Mouse (Mus musculus): ENCODE data around the gene Zbtb12. TPM values are rescaled to one million over a fixed set of nuclear protein-coding genes. Genes with fewer than 3 reads are reported as not detected.

Gene Zbtb12
- polyA plus RNA-seq (2021; fragmentation: Nextera tagmentation): 0.17 and 0.25 TPM in 2 replicates
- long read RNA-seq, experiment 1: 0 reads
- long read RNA-seq, experiment 2: 0 reads

GRCm38 (mm10) chr17:34879336-34879879 is at the start of gene Zbtb12:
Zbtb12 (plus strand) TSS chr17:34879483.

GRCm38 (mm10) chr17:34836856-34837221 is 42.4 kb upstream of the Zbtb12 start, which contains the start of the genes Stk19 and Dxo:
Stk19 (minus strand) TSS chr17:34836945.
Dxo (plus strand) TSS chr17:34837019.

DNA sequence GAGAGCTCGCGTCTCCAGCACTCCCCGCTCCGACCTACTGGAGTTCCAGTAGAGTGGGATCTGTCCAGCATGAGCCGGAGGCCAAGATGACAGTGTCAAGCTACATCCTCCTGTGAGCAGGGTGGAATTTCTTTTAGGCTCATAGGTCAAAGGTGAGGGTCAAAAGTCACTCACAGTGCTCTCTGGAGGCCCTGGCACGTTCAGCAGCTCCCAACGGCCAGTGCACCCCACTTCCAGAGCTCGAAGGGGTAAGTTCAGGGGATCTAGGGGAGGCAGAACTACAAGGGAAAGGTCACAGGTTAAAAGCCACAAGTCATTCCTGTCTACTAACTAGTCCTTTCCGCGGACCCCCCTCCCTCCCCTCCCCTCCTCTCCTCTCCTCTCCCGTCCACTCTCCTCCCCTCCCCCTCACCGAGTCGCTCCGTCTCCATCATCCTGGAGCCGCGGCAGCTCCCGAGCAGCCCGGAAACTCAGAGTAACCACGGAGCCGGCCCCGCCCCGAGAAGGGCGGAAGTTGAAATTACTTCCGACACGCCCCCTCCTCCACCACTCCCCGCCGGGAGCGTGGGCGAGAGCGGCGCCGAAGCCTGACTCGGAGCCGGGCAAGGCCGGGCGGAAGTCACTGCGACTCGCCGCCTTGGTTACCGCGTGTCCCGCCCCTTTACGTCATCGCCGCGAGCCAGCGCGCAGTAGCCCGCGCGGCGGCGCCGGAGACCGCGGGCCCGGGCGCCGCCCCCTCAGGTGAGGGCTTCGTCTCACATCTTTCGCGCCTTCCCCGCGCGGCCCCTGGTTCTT is 29.4 kb upstream of the Zbtb12 start, which contains the start of the genes Skiv2l and Nelfe:
TSS of gene Skiv2l (minus strand) at position 489 of the 795 bp plus-strand sequence.
TSS of gene Nelfe (plus strand) at position 670 of the 795 bp plus-strand sequence.

GRCm38 (mm10) chr17:34862416-34863081 is 16.7 kb upstream of the Zbtb12 start, which contains the start of gene Cfb:
Cfb (minus strand) TSS chr17:34862518.

GRCm38 (mm10) chr17:34881683-34882310 is 2.5 kb downstream of the Zbtb12 start, which contains the start of gene Gm20547:
Gm20547 (minus strand) TSS chr17:34882042.

DNA sequence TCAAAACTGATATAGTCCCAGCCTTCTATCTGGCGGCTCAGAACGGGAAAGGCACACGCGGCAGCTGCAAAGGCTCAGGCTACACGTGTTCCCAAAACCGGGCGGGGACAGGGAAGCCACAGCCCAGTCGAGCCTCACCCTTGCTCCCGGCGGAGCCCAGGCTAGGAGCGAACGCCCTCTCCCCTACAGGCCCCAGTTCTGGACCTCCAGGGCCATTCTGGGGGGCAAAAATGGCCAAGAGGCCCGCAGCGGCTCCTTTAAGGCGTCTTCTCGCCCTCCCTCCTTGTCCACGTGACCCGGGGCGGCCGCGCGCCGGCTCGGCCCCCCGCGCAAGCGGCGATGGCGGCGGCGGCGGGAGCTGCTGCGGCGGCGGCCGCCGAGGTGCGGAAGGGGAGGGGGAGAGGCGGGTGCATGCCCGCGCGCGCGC is 18.9 kb downstream of the Zbtb12 start, which contains the start of the genes C2 and Ehmt2:
TSS of gene C2 (minus strand) at position 106 of the 427 bp plus-strand sequence.
TSS of gene Ehmt2 (plus strand) at position 310 of the 427 bp plus-strand sequence.

DNA sequence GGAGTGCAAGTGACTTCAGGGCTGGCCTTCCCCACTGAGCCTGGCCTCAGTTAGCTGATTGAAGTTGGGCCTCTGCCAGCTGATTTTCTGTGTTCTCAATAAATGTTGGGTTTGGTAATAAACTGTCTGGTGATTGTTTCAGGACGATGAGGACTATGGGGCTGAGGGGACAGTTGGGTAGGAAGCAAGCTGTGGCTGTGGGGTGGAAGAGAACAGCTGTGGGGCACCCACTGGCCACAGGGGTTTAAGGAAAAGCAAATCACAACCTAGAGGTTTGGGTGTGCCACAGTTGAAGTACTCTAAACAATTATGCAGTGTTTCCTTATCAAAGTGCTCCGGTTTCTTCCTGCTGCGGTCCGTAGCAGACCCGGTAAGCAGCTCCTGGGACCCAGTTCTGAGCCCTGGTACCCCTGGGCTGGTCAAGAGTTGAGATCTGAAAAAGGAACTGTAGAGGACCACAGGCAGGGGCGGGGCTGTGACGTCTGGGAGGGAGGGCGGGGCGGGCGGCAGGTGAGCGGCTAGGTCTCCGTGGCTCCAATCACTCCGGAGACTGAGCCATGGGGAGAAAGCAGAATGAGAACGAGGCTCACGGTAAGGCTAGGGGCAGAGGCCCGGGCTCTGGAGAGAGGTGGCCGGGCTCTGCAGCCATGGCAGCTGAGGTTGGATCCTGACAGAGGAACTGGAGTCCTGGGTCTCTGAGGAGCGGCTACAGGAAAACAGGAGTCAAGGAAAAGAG is 34.8 kb downstream of the Zbtb12 start, which contains the start of gene Slc44a4:
TSS of gene Slc44a4 (plus strand) at position 537 of the 736 bp plus-strand sequence.

DNA sequence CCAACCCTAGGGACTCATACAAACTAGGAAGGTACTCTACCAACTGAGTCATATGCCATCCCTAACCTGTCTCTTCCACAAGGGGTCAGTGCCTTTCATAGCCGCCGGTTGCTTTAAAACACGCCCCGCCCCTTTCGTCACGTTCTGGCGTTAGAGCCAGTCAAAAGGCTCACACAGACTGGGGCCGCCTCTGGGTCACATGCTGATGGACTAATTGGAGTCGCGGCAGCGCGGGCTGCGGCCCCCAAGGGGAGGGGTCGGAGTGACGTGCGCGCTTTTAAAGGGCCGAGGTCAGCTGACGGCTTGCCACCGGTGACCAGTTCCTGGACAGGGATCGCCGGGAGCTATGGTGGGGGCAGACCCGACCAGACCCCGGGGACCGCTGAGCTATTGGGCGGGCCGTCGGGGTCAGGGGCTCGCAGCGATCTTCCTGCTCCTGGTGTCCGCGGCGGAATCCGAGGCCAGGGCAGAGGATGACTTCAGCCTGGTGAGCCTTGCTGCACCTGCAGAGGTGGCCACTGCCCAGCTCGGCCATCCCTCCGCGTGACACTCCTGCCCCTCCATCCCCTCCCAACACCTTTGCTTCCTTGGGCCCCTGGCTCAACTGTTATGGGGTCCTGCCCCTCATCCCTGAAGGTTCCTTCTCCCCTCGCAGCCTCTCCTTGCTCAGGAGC is 51.9 kb downstream of the Zbtb12 start, which contains the start of gene Neu1:
TSS of gene Neu1 (plus strand) at position 193 of the 674 bp plus-strand sequence.

Other genes starting within 250 kb of the Zbtb12 start
- 12.4 and 24.5 TPM in 2 replicates for gene Prrt1, start 249.9 kb upstream of the Zbtb12 start, polyA plus RNA-seq (2021; fragmentation: Nextera tagmentation)
- 15.4 and 17.0 TPM in 2 replicates for gene Fkbpl, start 234.7 kb upstream of the Zbtb12 start, polyA plus RNA-seq (2021; fragmentation: Nextera tagmentation)
- gene Atf6b, start 232.3 kb upstream of the Zbtb12 start, polyA plus RNA-seq (2021; fragmentation: Nextera tagmentation): 25.6 and 45.1 TPM in 2 replicates
- 0.04 and 0.10 TPM in 2 replicates for gene Tnxb, start 208.9 kb upstream of the Zbtb12 start, polyA plus RNA-seq (2021; fragmentation: Nextera tagmentation)
- gene C4b, start 135.6 kb upstream of the Zbtb12 start, polyA plus RNA-seq (2021; fragmentation: Nextera tagmentation): 3.9 and 8.9 TPM in 2 replicates
- gene Cyp21a1, start 74.9 kb upstream of the Zbtb12 start, polyA plus RNA-seq (2021; fragmentation: Nextera tagmentation): not detected in 2 replicates
- gene Stk19, start 42.5 kb upstream of the Zbtb12 start, polyA plus RNA-seq (2021; fragmentation: Nextera tagmentation): 60.8 and 64.9 TPM in 2 replicates
- 25.6 and 26.2 TPM in 2 replicates for gene Dxo, start 42.5 kb upstream of the Zbtb12 start, polyA plus RNA-seq (2021; fragmentation: Nextera tagmentation)
- 20.2 and 21.7 TPM in 2 replicates for gene Skiv2l, start 29.3 kb upstream of the Zbtb12 start, polyA plus RNA-seq (2021; fragmentation: Nextera tagmentation)
- 34.1 and 37.6 TPM in 2 replicates for gene Nelfe, start 29.1 kb upstream of the Zbtb12 start, polyA plus RNA-seq (2021; fragmentation: Nextera tagmentation)
- gene Cfb, start 17.0 kb upstream of the Zbtb12 start, polyA plus RNA-seq (2021; fragmentation: Nextera tagmentation): 0.39 and 0.50 TPM in 2 replicates
- not detected in 2 replicates for gene Gm20547, start 2.6 kb downstream of the Zbtb12 start, polyA plus RNA-seq (2021; fragmentation: Nextera tagmentation)
- 2.7 and 3.3 TPM in 2 replicates for gene C2, start 18.8 kb downstream of the Zbtb12 start, polyA plus RNA-seq (2021; fragmentation: Nextera tagmentation)
- 20.4 and 20.9 TPM in 2 replicates for gene Ehmt2, start 19.0 kb downstream of the Zbtb12 start, polyA plus RNA-seq (2021; fragmentation: Nextera tagmentation)
- 0.48 TPM in 2 replicates for gene Slc44a4, start 35.0 kb downstream of the Zbtb12 start, polyA plus RNA-seq (2021; fragmentation: Nextera tagmentation)
- 30.2 and 37.0 TPM in 2 replicates for gene Neu1, start 51.8 kb downstream of the Zbtb12 start, polyA plus RNA-seq (2021; fragmentation: Nextera tagmentation)
- gene Hspa1b, start 79.8 kb downstream of the Zbtb12 start, polyA plus RNA-seq (2021; fragmentation: Nextera tagmentation): 0.48 and 1.1 TPM in 2 replicates
- gene Gm20481, start 90.4 kb downstream of the Zbtb12 start, polyA plus RNA-seq (2021; fragmentation: Nextera tagmentation): not detected in 2 replicates
- gene Hspa1a, start 92.7 kb downstream of the Zbtb12 start, polyA plus RNA-seq (2021; fragmentation: Nextera tagmentation): 5.3 and 7.0 TPM in 2 replicates
- 0.90 and 1.5 TPM in 2 replicates for gene Hspa1l, start 93.2 kb downstream of the Zbtb12 start, polyA plus RNA-seq (2021; fragmentation: Nextera tagmentation)
- gene Lsm2, start 102.4 kb downstream of the Zbtb12 start, polyA plus RNA-seq (2021; fragmentation: Nextera tagmentation): 33.6 and 33.9 TPM in 2 replicates
- gene Vars, start 121.5 kb downstream of the Zbtb12 start, polyA plus RNA-seq (2021; fragmentation: Nextera tagmentation): 15.7 and 17.2 TPM in 2 replicates
- gene Vwa7, start 137.1 kb downstream of the Zbtb12 start, polyA plus RNA-seq (2021; fragmentation: Nextera tagmentation): 0.13 and 0.25 TPM in 2 replicates
- gene Sapcd1, start 148.5 kb downstream of the Zbtb12 start, polyA plus RNA-seq (2021; fragmentation: Nextera tagmentation): 0.89 and 0.92 TPM in 2 replicates
- 0.37 and 0.45 TPM in 2 replicates for gene Msh5, start 167.3 kb downstream of the Zbtb12 start, polyA plus RNA-seq (2021; fragmentation: Nextera tagmentation)
- 22.7 and 26.4 TPM in 2 replicates for gene Clic1, start 170.5 kb downstream of the Zbtb12 start, polyA plus RNA-seq (2021; fragmentation: Nextera tagmentation)
- 20.0 and 22.8 TPM in 2 replicates for gene Ddah2, start 179.6 kb downstream of the Zbtb12 start, polyA plus RNA-seq (2021; fragmentation: Nextera tagmentation)
- not detected in 2 replicates for gene Ly6g6c, start 185.9 kb downstream of the Zbtb12 start, polyA plus RNA-seq (2021; fragmentation: Nextera tagmentation)
- gene Mpig6b, start 186.7 kb downstream of the Zbtb12 start, polyA plus RNA-seq (2021; fragmentation: Nextera tagmentation): not detected in 2 replicates
- gene Ly6g6e, start 197.4 kb downstream of the Zbtb12 start, polyA plus RNA-seq (2021; fragmentation: Nextera tagmentation): 2.4 and 3.7 TPM in 2 replicates
- gene Ly6g6d, start 198.6 kb downstream of the Zbtb12 start, polyA plus RNA-seq (2021; fragmentation: Nextera tagmentation): 1.6 and 2.3 TPM in 2 replicates
- gene Ly6g6f, start 206.1 kb downstream of the Zbtb12 start, polyA plus RNA-seq (2021; fragmentation: Nextera tagmentation): 1.6 and 2.2 TPM in 2 replicates
- 102 and 121 TPM in 2 replicates for gene Abhd16a, start 209.8 kb downstream of the Zbtb12 start, polyA plus RNA-seq (2021; fragmentation: Nextera tagmentation)
- gene Ly6g5c, start 228.8 kb downstream of the Zbtb12 start, polyA plus RNA-seq (2021; fragmentation: Nextera tagmentation): not detected in 2 replicates
- not detected in 2 replicates for gene Ly6g5b, start 235.9 kb downstream of the Zbtb12 start, polyA plus RNA-seq (2021; fragmentation: Nextera tagmentation)
- 21.2 and 22.7 TPM in 2 replicates for gene Gpank1, start 242.0 kb downstream of the Zbtb12 start, polyA plus RNA-seq (2021; fragmentation: Nextera tagmentation)
- 240 and 277 TPM in 2 replicates for gene Csnk2b, start 242.6 kb downstream of the Zbtb12 start, polyA plus RNA-seq (2021; fragmentation: Nextera tagmentation)
- 32.3 and 43.2 TPM in 2 replicates for gene D17H6S53E, start 246.9 kb downstream of the Zbtb12 start, polyA plus RNA-seq (2021; fragmentation: Nextera tagmentation)